Mouse (Mus musculus): ENCODE results near the gene Klk9. TPM values are rescaled to one million over a fixed set of nuclear protein-coding genes. Genes with fewer than 3 reads are reported as not detected.

The Klk9 gene
- total RNA-seq (2021) = not detected

DNA sequence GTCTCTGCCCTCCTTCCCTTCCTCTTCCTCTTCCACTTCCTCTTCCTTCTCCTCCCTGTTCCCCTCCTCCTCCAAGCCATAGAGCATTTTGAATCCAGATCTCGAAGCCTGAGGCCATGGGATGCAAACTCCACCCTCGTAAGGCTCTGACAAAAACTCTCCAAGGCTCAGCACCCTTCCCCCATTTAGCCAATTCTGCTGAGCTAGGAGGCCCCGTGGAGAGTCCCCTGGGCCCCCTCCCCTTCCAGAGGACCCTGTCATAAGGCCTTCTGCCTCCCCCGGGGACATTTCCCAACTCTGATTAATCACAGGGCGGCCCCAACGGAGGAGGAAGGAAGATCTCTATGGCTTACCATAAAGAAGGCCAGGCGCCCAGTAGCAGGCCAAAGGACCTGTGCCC is at the start of gene Klk9:
Gene Klk9, plus strand, starts transcription at position 301 of the 400 bp plus-strand sequence.
- intact Hi-C loops (cut with DNase I) = no loop called here
- no peak for DNase-seq

DNA sequence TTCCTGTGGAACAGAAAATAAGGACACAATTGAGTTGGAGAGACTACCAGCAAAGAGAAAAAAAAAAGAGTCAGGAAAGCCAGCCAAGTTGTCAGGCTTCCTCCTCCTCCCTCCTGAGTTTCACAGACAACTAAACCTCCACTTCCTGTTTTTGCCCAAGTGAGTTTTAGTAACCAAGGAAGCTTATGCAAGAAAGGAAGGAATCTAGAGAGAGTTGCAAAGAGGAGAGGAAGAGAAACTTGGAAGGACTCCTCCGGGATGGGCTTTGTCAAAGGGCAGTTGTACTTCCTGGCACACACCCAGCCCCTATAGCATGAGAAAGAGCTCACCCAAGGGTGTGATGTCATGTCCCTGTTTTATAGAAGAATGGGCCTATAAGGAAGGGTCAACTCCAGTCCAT is 43.9 kb upstream of the Klk9 start:
- intact Hi-C loops (cut with DNase I) = no loop called here
- DNase-seq = peak; percentile 23 to 41

GRCm38 (mm10) chr7:43752806-43753205 is 38.9 kb upstream of the Klk9 start:
- no peak for DNase-seq
- intact Hi-C loops (cut with DNase I) = no loop called here

GRCm38 (mm10) chr7:43766484-43766883 is 25.2 kb upstream of the Klk9 start:
- intact Hi-C loops (cut with DNase I) = no loop called here
- DNase-seq = no peak

DNA sequence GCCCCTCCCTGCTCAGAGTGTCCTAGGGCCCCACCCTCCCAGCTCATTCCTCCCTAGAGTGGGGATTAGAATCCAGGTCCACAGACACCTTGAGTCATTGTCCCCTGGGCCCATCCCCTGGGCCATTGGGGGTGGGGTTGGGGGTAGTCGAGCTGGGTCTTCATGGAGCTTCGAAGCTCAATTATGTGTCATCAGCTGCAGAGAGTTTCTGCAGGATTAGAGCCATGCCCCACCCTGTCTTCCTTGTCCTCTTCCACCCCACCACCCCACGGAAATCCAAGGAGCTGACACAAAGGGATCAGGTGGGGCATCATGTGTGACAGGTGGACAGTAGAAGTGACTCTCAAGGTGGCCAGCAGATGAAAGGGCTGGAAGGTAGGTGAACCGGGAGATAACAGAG is 23.1 kb upstream of the Klk9 start, which contains the start of gene Klk12:
Gene Klk12, plus strand, starts transcription at position 301 of the 400 bp plus-strand sequence.
- DNase-seq = no peak
- intact Hi-C loops (cut with DNase I) = no loop called here

- intact Hi-C loops (cut with DNase I) = no loop called here
- DNase-seq = no peak
Measured at GRCm38 (mm10) chr7:43769636-43770035, 22.1 kb upstream of the Klk9 start.

DNA sequence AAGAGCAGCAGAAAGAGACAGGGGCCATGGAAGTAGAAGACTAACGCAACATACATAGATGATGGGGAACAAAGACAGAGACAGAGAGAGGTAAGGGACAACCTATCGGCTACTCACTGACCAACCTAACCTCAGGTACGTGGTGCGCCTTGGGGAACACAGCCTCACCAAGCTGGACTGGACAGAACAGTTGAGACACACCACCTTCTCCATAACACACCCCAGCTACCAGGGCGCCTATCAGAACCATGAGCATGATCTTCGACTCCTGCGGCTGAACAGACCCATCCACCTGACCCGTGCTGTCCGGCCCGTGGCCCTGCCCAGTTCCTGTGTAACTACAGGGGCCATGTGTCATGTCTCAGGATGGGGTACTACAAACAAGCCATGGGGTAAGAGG is 21.0 kb upstream of the Klk9 start:
- no peak for DNase-seq
- intact Hi-C loops (cut with DNase I) = no loop called here

DNA sequence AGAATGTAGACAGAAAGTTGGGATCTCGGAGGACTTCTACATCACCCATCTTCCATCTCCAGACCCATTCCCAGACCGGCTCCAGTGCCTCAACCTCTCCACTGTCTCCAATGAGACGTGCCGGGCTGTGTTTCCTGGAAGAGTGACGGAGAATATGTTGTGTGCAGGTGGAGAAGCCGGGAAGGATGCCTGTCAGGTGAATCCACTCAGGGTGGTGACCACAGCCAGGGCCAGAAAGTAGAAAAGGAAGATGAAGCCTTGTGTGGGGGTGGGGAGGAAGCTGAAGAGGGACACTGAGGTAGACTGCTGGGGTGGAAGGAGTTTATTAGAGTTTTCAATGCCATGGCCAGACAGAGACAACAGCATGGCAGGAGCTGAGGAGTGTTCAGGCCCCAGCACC is 19.8 kb upstream of the Klk9 start:
- intact Hi-C loops (cut with DNase I) = no loop called here
- DNase-seq = no peak

- no peak for DNase-seq
Measured at GRCm38 (mm10) chr7:43772901-43773300, 18.8 kb upstream of the Klk9 start.

GRCm38 (mm10) chr7:43774364-43774763 is 17.3 kb upstream of the Klk9 start, which contains the start of gene Klk11:
Gene Klk11, plus strand, starts transcription at chr7:43774604.
- no peak for DNase-seq
- intact Hi-C loops (cut with DNase I) = no loop called here

More at GRCm38 (mm10) chr7:43772901-43773300, 18.8 kb upstream of the Klk9 start:
- intact Hi-C loops (cut with DNase I) = no loop called here

DNA sequence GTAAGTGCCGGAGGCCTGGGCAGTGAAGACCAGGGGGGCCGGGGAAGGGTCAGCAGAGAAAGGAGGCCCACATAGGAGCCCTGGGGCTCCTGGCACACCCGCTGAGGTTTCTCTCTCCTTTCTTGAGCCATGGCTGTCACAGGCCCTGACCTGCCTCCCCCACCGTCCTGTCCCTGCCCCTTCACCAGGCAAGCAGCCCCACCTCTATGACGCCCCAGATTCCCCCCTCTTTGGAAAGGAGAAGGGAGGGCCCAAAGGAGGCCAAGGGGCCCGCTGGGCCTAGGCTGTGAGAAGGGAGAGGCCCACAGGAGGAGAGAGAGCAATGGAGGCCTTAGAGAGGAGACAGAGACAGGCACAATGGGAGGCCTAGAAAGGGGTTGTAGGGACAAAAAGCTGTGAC is 16.9 kb upstream of the Klk9 start:
- intact Hi-C loops (cut with DNase I) = no loop called here
- no peak for DNase-seq

DNA sequence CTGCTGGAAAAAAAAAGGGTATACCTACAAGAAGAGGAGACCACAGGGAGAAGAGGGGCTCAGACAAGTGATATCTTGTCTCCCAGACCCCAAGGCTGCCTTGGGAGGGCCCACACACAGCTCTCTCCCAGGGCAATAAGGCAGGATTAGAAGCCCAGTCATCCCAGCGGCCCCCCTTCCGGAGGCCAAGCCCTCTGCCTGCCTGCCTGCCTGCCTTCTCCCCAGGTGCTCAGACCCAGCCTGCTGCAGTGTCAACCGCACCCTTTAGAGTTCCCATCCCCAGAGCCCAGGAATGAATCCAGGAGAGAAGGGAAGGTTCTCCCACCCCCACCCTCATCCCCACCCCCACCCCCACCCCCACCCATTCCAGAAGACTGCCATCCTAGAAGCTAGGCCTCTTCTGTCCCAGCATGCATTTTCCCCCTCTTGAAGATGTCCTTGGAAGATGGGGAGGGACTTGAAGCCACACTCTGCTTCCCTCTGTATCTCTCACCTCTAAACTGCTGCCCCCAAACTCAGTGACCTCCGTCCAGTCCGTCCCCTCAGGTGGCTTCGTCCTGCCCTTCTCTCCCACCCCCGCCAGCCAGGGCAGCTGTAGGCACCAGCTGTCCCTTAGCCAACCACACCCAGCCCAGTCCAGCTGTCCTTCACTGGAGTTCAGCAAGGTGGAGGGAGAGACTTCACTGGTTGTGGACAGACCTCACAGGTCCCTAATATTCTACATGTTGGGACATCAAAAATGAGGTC is 16.2 kb upstream of the Klk9 start:
- intact Hi-C loops (cut with DNase I) = no loop called here
- no peak for DNase-seq

GRCm38 (mm10) chr7:43776506-43776905 is 15.2 kb upstream of the Klk9 start:
- intact Hi-C loops (cut with DNase I) = no loop called here
- no peak for DNase-seq

GRCm38 (mm10) chr7:43777423-43777822 is 14.3 kb upstream of the Klk9 start:
- DNase-seq = no peak
- intact Hi-C loops (cut with DNase I) = no loop called here

DNA sequence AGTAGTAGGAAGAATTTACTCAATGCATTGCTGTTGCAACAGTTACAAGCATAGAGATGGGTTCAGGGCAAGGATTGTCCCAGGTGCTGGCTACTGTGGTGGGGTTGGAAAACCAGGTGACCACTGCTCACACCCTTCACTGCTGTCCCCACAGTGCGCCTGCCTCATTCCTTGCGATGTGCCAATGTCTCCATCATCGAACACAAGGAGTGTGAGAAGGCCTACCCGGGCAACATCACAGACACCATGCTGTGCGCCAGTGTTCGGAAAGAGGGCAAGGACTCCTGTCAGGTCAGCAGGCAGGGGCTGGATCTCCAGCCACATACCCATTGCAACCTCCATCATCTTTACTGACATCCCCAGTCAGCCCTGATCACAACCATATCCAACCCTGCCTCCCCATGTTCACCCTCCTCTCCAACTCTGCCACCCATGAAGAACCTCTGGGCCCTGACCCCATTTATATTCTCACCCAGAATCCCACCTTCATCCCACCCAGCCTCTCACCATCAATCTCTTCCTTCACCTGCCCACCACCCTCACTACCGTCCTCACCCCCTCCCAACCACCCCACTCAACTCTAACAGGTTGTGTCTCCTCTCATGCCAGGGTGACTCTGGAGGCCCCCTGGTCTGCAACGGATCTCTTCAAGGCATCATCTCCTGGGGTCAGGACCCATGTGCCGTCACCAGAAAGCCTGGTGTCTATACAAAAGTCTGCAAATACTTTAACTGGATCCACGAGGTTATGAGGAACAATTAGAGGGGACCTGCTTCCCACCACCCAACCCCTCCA is 13.3 kb upstream of the Klk9 start:
- no peak for DNase-seq
- intact Hi-C loops (cut with DNase I) = no loop called here

- no peak for DNase-seq
- intact Hi-C loops (cut with DNase I) = no loop called here
Measured at GRCm38 (mm10) chr7:43780241-43780640, 11.4 kb upstream of the Klk9 start.

- intact Hi-C loops (cut with DNase I) = no loop called here
- no peak for DNase-seq
Measured at GRCm38 (mm10) chr7:43780746-43781145, 10.9 kb upstream of the Klk9 start, which contains the start of gene Klk10. Gene Klk10, plus strand, starts transcription at chr7:43781035.

GRCm38 (mm10) chr7:43781541-43781940 is 10.2 kb upstream of the Klk9 start:
- intact Hi-C loops (cut with DNase I) = no loop called here
- no peak for DNase-seq

- peak; percentile 77 to 89 for DNase-seq
- intact Hi-C loops (cut with DNase I) = loop anchor here (1.0 kb wide), 1 partner anchor 101 kb away; no protein-coding TSS in a partner anchor
Measured at GRCm38 (mm10) chr7:43782275-43783265, 9.1 kb upstream of the Klk9 start.

DNA sequence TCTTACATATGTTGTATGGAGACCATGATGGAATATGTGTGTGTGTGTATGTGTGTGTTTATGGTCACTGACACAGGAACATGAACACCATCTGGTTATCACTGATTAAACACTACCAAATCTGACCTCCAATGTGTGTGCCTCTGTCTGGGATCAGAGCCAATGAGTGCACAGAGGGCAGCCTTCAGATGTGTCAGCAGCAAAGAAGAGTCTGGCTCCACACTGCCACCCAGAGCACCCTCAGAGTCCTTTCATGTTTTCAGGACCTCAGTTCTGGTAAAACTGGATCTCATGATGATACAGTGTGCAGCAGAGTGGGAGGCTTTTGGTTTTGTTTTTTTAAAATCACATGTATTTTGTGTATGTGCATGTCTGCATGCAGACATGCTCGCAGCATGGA is 6.4 kb upstream of the Klk9 start:
- no peak for DNase-seq
- intact Hi-C loops (cut with DNase I) = no loop called here

- DNase-seq = no peak
- intact Hi-C loops (cut with DNase I) = loop anchor here (2.0 kb wide), 1 partner anchor 107 kb away; no protein-coding TSS in a partner anchor
Measured at GRCm38 (mm10) chr7:43788096-43788495, 3.6 kb upstream of the Klk9 start.

Data from heart, postnatal 10 days (tissue).